Mouse (Mus musculus): ENCODE results near the gene G3bp2.
"Not testable (repeated sequence)": the region's sequence is repeated elsewhere in the genome, so short reads cannot be mapped to it uniquely, and the experiment has no call there.

Gene G3bp2

GRCm38 (mm10) chr5:92083417-92084038, at the start of gene G3bp2:
Gene G3bp2, minus strand, starts transcription at chr5:92083719.
- peak; percentile 97 for DNase-seq (ENCODE audit: low spot score in 2 of 2)

- DNase-seq (ENCODE audit: low spot score in 2 of 2) = not testable (repeated sequence)
Observed at GRCm38 (mm10) chr5:92133006-92133405, 49.5 kb upstream of the G3bp2 start.

DNA sequence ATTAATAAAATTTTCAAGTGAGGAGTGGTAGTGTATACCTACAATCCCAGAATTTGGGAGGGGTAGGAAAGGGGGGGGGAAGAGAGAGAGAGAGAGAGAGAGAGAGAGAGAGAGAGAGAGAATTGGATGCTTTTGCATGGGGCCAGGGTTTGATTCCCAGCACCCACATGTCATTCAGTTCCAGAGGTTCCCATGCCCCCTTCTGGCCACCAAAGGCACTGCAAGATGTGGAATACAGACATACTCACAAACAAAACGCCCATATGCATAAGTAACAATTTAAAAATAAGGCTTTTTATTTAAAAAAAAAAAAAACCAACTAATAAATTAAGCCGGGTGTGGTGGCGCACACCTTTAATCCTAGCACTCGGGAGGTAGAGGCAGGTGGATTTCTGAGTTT, 48.6 kb upstream of the G3bp2 start:
- no peak for DNase-seq (ENCODE audit: low spot score in 2 of 2)

GRCm38 (mm10) chr5:92130040-92130682, 46.6 kb upstream of the G3bp2 start:
- no peak for DNase-seq (ENCODE audit: low spot score in 2 of 2)

DNA sequence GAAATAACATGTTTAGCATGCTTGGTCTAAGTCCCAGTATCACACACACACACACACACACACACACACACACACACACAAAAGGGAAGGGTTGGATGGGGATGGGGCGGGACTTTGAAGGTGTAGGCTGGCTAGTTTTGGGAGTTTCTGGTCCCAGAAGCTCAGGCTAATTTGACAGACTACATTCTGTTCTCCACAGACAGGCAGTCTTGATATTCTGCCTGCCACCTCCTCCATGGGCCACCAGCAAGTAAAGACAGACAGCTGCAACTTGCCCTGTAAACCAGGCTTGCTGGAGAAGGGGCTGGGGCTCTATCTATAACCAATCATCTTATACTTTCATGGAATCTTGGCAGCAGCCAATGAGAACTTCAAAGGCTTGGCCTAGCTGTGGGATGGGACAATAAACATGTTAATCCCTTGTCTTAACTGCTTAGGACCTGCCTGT, 45.8 kb upstream of the G3bp2 start:
- no peak for DNase-seq (ENCODE audit: low spot score in 2 of 2)

GRCm38 (mm10) chr5:92128570-92128969, 45.1 kb upstream of the G3bp2 start:
- DNase-seq (ENCODE audit: low spot score in 2 of 2) = peak in 1 of 2 experiments; percentile 30

- DNase-seq (ENCODE audit: low spot score in 2 of 2) = no peak
Observed at GRCm38 (mm10) chr5:92127751-92128150, 44.2 kb upstream of the G3bp2 start.

- no peak for DNase-seq (ENCODE audit: low spot score in 2 of 2)
Observed at GRCm38 (mm10) chr5:92127141-92127625, 43.7 kb upstream of the G3bp2 start.

DNA sequence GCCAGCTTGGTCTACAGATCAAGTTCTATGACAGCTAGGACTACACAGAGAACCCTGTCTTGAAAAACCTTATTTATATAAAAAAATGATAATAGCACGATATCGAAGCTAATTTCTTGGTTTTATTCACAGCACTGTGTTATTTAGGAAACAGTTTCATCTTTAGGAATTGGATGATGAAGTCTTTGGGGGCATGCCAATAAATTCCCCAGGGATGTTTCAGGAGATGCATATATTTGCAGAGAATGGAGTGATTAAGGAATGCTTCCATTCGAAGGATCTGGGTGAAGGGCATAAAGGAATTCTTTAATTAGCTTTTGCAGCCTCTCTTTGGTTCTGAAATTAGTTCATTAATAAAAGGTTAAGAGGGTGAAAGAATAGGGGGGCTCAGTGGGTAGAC, 41.9 kb upstream of the G3bp2 start:
- no peak for DNase-seq (ENCODE audit: low spot score in 2 of 2)

DNA sequence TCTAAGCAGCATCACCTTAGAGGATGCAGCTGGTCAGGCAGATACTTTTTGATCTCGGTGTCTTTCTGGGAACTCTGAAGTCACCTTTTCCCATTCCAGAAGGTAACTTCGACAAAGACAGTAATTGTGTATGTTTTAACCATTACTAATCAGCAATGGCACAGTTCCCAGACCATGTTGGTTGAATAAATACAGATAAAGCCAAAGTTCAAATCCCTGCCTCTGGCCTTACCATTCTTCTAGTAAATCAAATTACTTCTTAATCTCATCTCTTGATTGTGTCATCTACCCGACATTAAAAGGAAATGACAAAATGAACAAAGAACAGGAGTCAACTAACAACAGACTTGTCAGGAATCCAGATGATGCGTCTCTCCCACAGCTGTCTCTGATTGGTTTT, 38.1 kb upstream of the G3bp2 start:
- DNase-seq (ENCODE audit: low spot score in 2 of 2) = no peak

- DNase-seq (ENCODE audit: low spot score in 2 of 2) = peak; percentile 74 to 79
Observed at GRCm38 (mm10) chr5:92117823-92118403, 34.4 kb upstream of the G3bp2 start.

GRCm38 (mm10) chr5:92114939-92115338, 31.4 kb upstream of the G3bp2 start:
- no peak for DNase-seq (ENCODE audit: low spot score in 2 of 2)

DNA sequence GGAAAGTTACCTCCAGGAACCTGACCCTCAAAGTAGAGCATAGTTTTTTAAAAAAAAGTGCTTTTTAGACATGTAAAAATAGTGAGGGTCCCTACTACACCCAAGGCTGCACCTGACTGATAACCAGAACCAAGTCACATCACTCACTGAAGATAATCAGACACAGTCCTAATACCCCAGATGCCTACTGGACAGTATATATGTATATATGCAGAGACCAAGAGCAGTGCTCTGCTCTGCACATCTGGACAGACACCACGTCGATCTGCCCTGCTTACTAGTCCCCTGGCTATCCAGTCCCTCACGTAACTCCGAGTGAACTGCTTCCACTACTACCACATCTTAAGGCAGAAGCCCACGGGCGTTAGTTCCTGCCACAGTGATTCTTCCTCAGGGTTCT, 30.7 kb upstream of the G3bp2 start:
- DNase-seq (ENCODE audit: low spot score in 2 of 2) = no peak

DNA sequence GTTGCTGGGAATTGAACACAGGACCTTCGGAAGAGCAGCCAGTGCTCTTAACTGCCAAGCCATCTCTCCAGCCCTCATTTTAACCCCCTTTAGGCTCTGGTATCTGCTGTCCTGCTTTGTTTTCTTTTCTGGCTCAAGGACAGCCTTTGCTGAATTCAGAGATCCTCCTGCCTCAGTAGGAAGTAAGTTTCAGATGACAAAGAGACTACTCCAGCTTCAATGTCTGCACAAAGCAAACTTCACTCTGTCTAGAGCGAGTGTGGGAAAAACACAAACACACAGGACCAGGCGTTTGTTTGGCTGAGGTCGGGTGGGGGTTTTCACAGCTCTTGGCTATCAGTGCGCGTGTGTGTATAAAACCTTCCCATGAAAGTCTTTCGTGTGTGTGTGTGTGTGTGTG, 30.0 kb upstream of the G3bp2 start:
- no peak for DNase-seq (ENCODE audit: low spot score in 2 of 2)

DNA sequence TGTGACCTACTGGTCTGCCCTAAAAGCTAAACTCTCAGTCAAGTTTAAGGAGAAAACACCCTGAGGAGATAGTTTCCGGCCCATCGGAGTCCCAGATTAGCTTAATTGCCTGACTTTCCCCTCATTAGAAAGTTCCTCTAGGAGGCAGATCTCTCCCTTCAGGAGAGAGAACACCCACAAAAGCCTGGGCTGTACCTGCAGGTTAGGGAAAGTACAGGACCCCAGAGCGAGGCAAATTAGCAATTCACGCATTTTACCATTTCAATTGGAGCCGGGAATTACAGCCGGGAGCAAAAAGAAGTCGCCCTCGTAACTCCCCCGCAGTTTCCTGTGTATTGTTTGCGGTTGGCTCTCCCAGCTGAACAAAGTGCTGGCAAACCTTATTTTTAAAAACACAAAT, 29.1 kb upstream of the G3bp2 start:
- peak in 1 of 2 experiments; percentile 13 for DNase-seq (ENCODE audit: low spot score in 2 of 2)

DNA sequence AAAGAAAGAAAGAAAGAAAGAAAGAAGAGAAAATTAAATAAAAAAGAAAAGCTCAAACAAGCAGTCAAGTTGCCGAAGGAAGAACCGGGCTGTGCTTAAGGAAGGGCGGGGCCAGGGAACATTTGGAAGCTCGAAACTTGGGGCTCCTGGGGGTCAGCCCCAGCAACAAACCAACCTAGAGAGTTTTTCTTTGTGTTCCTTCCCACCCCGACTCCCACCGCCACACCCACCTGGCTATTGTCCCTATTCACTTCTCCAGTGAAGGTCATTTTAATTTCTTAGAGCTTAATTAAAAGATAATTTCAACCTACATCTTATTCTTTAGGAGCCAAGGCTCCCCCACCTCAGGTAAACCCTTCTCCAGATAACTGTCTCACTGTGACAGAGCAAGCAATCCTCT, 28.7 kb upstream of the G3bp2 start:
- DNase-seq (ENCODE audit: low spot score in 2 of 2) = no peak

GRCm38 (mm10) chr5:92110818-92111355, 27.4 kb upstream of the G3bp2 start:
- no peak for DNase-seq (ENCODE audit: low spot score in 2 of 2)

- peak; percentile 32 to 40 for DNase-seq (ENCODE audit: low spot score in 2 of 2)
Observed at GRCm38 (mm10) chr5:92107282-92107681, 23.8 kb upstream of the G3bp2 start.

DNA sequence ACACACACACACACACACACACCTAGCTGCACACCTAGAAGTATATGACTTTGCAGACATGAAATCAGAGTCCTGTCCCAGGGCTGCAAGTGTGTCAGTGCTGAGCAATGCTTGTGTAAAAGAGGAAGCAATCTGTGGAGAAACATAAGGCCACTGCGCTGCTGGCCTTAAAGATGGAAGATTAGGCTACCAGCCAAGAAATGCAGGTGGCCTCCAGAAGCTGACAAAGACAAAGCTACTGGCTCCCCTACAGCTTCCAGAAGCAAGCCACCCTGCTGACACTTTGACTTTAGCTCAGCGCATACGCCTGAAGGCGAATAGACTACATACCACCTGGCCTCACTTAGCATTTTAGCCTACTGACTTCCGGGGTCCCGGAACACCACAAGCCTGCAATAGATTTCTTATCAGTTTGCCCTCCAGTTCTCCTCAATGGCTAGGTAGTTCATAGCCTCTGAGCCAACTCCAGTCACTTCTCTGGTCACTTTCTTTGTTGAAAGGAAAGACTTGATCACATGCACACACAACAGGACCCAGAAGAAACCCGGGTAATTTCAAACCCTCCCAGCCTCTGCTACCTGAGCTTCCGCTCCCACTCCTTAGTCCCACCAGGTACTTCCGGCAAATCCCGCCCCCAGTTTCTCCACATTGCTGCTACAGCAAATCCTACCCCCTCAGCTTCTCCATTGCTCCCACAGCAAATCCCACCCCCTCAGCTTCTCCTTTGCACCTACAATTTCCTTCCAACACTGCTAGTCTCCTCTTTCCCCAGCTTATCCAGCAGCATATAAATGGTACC, 23.0 kb upstream of the G3bp2 start:
- DNase-seq (ENCODE audit: low spot score in 2 of 2) = peak; percentile 28 to 56

- no peak for DNase-seq (ENCODE audit: low spot score in 2 of 2)
Observed at GRCm38 (mm10) chr5:92103816-92104415, 20.4 kb upstream of the G3bp2 start.

GRCm38 (mm10) chr5:92103062-92103461, 19.5 kb upstream of the G3bp2 start:
- no peak for DNase-seq (ENCODE audit: low spot score in 2 of 2)

DNA sequence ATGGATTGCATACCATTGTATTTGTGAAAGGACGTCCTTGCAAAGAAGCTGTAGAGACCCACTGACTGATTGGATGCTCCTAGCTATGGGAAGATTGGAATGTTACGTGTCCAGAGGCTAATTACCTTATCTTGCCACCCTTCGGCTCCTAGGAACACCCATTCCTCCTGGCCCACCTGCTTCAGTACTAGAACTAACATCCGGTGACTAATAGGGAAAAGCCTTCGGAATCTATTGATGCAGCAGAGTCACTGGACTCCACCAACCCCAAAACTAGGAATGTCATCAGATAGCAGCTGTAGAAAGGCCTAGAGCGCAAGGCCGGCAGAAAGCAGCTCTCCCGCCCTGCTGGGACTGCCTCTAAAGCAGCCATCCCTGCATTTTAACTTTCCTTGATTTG, 18.1 kb upstream of the G3bp2 start:
- no peak for DNase-seq (ENCODE audit: low spot score in 2 of 2)

Measured in heart, adult 9 months (tissue).